Mouse (Mus musculus) thymus, postnatal 0 days (tissue): ENCODE results near the gene Stat5b. TPM values are rescaled to one million over a fixed set of nuclear protein-coding genes. Genes with fewer than 3 reads are reported as not detected.
A peak's percentile ranks its signal among the peaks of the same experiment; 100 is the strongest.

Source experiments
- DNase-seq: peaks from one replicate; pipeline ENCODE4 v3.0.0-alpha.2; 2015; ENCODE audit warnings: low spot score
- polyA plus RNA-seq: library from polyadenylated mRNA; unstranded; fragments of >200 nt; fragmentation: Nextera tagmentation; extraction: Ambion mirVana; gene quantifications from 2 replicates; pipeline ENCODE4 v1.2.1, GENCODE M21; 2015

Stat5b gene
- polyA plus RNA-seq, 1 experiment from 2014 or later: 105 TPM

GRCm38 (mm10) chr11:100738066-100738604 lies 112.4 kb downstream of the Stat5b start, which contains the start of gene Rab5c:
Gene Rab5c, minus strand, starts transcription at chr11:100738215.
- DNase-seq: peak; percentile 98

- peak; percentile 32 for DNase-seq
Observed at GRCm38 (mm10) chr11:100737105-100737733, 113.3 kb downstream of the Stat5b start.

DNA sequence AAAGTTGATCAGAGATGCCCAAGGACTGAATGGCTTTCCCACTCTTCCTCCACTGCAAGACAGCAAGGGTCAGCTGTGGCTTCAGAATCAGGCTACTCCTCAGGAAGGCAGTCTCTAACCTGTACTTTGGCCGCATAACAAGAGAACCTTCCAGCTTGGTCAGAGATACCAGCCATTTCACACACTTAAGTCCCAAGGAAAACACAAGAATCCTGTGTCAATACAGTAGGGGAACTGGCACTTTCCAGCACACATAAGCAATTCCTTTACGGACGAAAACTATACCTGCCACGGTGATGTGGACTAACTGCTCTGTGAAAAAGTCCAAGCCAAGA lies 113.8 kb downstream of the Stat5b start:
- DNase-seq: no peak

DNA sequence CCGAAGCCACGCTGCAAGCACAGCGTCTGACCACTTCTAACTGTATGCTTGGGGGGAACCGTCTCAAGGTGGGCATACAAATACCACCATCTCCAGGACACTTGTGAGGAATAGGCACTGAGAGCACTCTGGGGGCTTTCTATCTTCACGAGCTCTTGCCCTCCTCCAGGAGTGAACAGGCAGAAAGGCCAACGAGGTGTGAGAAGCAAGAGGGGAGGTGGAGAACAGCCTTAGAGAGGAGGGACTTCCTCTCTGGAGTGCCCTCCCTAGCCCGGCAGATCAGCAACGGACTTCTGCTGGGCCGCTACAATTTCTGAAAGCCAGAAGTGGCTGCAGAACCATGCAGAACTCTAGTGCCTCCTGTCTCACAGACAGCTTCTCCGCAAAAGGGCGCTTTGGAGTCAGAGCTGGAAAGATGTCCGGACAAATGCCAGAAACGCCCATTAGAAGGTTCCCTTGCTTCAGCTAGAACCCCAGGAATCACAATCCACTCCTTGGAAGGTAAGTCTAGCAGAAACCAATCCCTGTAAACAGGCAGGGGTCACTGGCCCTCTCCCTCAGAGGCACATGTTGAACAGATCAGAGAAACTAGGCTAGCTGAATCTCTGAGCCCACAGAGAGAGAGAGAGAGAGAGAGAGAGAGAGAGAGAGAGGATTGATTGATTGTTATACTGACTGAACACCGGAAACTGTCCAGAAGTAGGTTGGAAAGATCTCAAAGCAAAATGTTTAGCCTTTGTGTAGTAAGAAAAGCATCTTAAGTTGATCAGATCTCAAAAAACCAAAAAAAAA lies 114.4 kb downstream of the Stat5b start:
- peak; percentile 14 for DNase-seq

DNA sequence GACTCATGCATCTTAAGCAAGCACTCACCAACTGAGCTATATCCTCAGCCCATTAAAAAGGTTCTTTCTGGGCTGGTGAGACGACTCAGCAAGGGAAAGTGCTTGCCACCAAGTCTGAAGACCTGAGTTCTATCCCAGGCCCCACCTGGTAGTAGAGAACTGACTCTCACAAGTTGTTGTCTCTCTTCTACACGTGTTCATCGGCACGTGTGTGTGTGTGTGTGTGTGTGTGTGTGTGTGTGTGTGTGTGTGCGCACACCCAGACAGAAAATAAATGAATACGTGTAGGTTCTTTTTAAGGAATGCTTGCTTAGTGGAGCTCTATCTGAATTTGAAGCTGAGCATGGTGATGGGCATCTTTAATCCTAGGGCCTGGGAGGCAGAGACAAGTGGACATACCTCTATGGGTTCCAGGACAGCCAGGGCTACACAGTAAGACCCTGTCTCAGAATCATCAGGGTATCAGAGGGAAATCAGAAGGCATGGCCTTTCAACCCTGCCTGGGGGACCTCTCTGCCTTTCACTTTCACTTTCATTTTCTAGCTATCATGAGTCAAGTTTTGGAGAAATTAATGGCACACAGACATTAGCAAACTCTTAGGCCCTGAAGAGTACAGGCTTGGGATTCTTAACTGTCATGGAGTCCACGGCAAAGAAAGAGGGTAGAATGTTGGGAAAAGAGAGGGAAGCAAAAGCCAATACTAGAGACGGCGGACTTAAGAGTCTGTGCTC lies 115.2 kb downstream of the Stat5b start:
- DNase-seq: peak; percentile 42

Other genes starting within 250 kb of the Stat5b start
- gene Nkiras2, start 231.5 kb downstream of the Stat5b start, polyA plus RNA-seq: 39.7 and 41.2 TPM in 2 replicates
- 191 and 202 TPM in 2 replicates for gene Dnajc7, start 230.6 kb downstream of the Stat5b start, polyA plus RNA-seq
- gene Zfp385c, start 158.3 kb downstream of the Stat5b start, polyA plus RNA-seq: 0.12 TPM in 1 of 2 replicates, not detected in the other
- 10.2 and 10.7 TPM in 2 replicates for gene Dhx58, start 146.5 kb downstream of the Stat5b start, polyA plus RNA-seq
- 33.2 and 39.3 TPM in 2 replicates for gene Kat2a, start 138.3 kb downstream of the Stat5b start, polyA plus RNA-seq
- 0.18 TPM in 1 of 2 replicates, not detected in the other for gene Hspb9, start 136.9 kb downstream of the Stat5b start, polyA plus RNA-seq
- 35.8 and 38.6 TPM in 2 replicates for gene Rab5c, start 112.5 kb downstream of the Stat5b start, polyA plus RNA-seq
- gene Kcnh4, start 90.8 kb downstream of the Stat5b start, polyA plus RNA-seq: 0.03 TPM in 1 of 2 replicates, not detected in the other
- 0.34 and 0.54 TPM in 2 replicates for gene Hcrt, start 87.8 kb downstream of the Stat5b start, polyA plus RNA-seq
- gene Ghdc, start 79.8 kb downstream of the Stat5b start, polyA plus RNA-seq: 2.4 and 2.7 TPM in 2 replicates
- 61.2 and 62.7 TPM in 2 replicates for gene Stat5a, start 8.6 kb upstream of the Stat5b start, polyA plus RNA-seq
- 79.7 and 84.2 TPM in 2 replicates for gene Stat3, start 88.8 kb upstream of the Stat5b start, polyA plus RNA-seq
- gene Cavin1, start 120.2 kb upstream of the Stat5b start, polyA plus RNA-seq: 61.0 and 64.2 TPM in 2 replicates
- gene Atp6v0a1, start 158.7 kb upstream of the Stat5b start, polyA plus RNA-seq: 17.6 and 19.1 TPM in 2 replicates
- 10.5 and 11.5 TPM in 2 replicates for gene Naglu, start 219.3 kb upstream of the Stat5b start, polyA plus RNA-seq
- 0.10 and 0.13 TPM in 2 replicates for gene Hsd17b1, start 227.7 kb upstream of the Stat5b start, polyA plus RNA-seq
- 37.3 and 40.5 TPM in 2 replicates for gene Coasy, start 231.8 kb upstream of the Stat5b start, polyA plus RNA-seq
- 79.8 and 80.8 TPM in 2 replicates for gene Mlx, start 236.6 kb upstream of the Stat5b start, polyA plus RNA-seq
- 34.6 and 39.0 TPM in 2 replicates for gene Psmc3ip, start 244.7 kb upstream of the Stat5b start, polyA plus RNA-seq